Mouse (Mus musculus) limb, embryonic 13.5 days (tissue): ENCODE measurements around the gene Xlr3b. TPM values are rescaled to one million over a fixed set of nuclear protein-coding genes. Genes with fewer than 3 reads are reported as not detected.
"Not testable (repeated sequence)": the region's sequence is repeated elsewhere in the genome, so short reads cannot be mapped to it uniquely, and the experiment has no call there.

Experiments used
- ATAC-seq: fragments of 200-750 bp; cut with Nextera tagmentation; 2 replicates; pipeline ENCODE4 v1.8.0; 2017; ENCODE audit warnings: low read depth, moderate number of reproducible peaks, moderate TSS enrichment; ENCODE audit not compliant: low FRiP score
- H3K27ac ChIP-seq: fragments of 300-500 bp; sonication (generic); 2 replicates; pipeline ENCODE4 v1.5.1; 2015; ENCODE audit warnings: inconsistent platforms, mild to moderate bottlenecking, moderate library complexity
- H3K27me3 ChIP-seq: fragments of 300-500 bp; sonication (generic); 2 replicates; pipeline ENCODE4 v1.6.1; 2015; ENCODE audit warnings: mild to moderate bottlenecking, inconsistent platforms
- H3K36me3 ChIP-seq: fragments of 300-500 bp; sonication (generic); 2 replicates; pipeline ENCODE4 v1.6.1; 2015; ENCODE audit warnings: inconsistent platforms, mild to moderate bottlenecking, moderate library complexity
- H3K4me1 ChIP-seq: fragments of 300-500 bp; sonication (generic); 2 replicates; pipeline ENCODE4 v1.6.1; 2015; ENCODE audit warnings: inconsistent platforms
- H3K4me2 ChIP-seq: fragments of 300-500 bp; sonication (generic); replicated peaks from 2 replicates; pipeline ENCODE4 v1.6.1; 2015; ENCODE audit warnings: inconsistent platforms, mild to moderate bottlenecking, moderate library complexity
- H3K4me3 ChIP-seq: fragments of 300-500 bp; sonication (generic); 2 replicates; pipeline ENCODE4 v1.5.1; 2015; ENCODE audit warnings: moderate library complexity, mild to moderate bottlenecking, inconsistent platforms
- H3K9ac ChIP-seq: fragments of 300-500 bp; sonication (generic); 2 replicates; pipeline ENCODE4 v1.6.1; 2015; ENCODE audit warnings: mild to moderate bottlenecking, inconsistent platforms
- H3K9me3 ChIP-seq: fragments of 300-500 bp; sonication (generic); 2 replicates; pipeline ENCODE4 v1.6.1; 2016; ENCODE audit warnings: inconsistent platforms
- WGBS: fragments of 180-500 bp; shearing (Covaris S2); methylation state at CpG from one replicate; pipeline ENCODE4 v1.1.7; 2015; 5-methylcytosine and 5-hydroxymethylcytosine counted together
- polyA plus RNA-seq: library from polyadenylated mRNA; unstranded; fragments of >200 nt; fragmentation: Nextera tagmentation; extraction: Ambion mirVana; gene quantifications from 2 replicates; pipeline ENCODE4 v1.2.1, GENCODE M21; 2015

Xlr3b gene
- polyA plus RNA-seq = 14.1 and 18.5 TPM in 2 replicates

GRCm38 (mm10) chrX:73191934-73192333, at the start of gene Xlr3b:
TSS of gene Xlr3b (plus strand) at chrX:73192207.
- not testable (repeated sequence) for H3K4me3 ChIP-seq, H3K9ac ChIP-seq, H3K4me2 ChIP-seq, H3K27ac ChIP-seq, H3K27me3 ChIP-seq, H3K36me3 ChIP-seq, H3K9me3 ChIP-seq, H3K4me1 ChIP-seq
- ATAC-seq = 0 out of 2 replicates have a peak, but pooled peaks have one; percentile 54
- 83% methylated on average over 12 of the region's 12 CpGs for WGBS

DNA sequence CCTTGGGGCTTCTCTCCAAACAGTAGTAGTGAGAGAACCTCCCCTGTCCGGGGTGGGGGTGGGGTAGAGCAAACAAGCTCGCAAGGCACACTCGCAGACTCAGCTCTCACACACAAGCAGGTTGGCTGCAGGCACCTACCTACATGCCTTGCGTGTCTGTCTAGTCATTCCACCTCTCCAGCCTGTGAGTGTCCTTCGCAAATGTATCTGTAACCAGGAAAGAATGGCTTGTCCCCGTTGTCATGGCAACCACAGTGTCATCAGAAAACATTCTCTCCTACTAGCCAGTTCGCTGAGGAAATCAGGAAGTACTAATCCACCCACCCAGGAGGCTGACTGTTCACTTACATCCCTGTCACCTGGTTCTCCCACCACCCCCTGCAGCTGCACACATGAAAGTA, 48.8 kb upstream of the Xlr3b start:
- H3K9me3 ChIP-seq, ATAC-seq, H3K36me3 ChIP-seq, H3K4me1 ChIP-seq, H3K27ac ChIP-seq, H3K4me2 ChIP-seq, H3K9ac ChIP-seq, H3K4me3 ChIP-seq, H3K27me3 ChIP-seq: not testable (repeated sequence)
- WGBS = no CpG with 5 or more reads among the region's 7 CpGs

GRCm38 (mm10) chrX:73148496-73148895, 43.5 kb upstream of the Xlr3b start, which contains the start of gene Xlr5b:
TSS of gene Xlr5b (plus strand) at chrX:73148796.
- not testable (repeated sequence) for H3K27ac ChIP-seq, H3K4me3 ChIP-seq, H3K9me3 ChIP-seq, H3K4me2 ChIP-seq, H3K36me3 ChIP-seq, H3K27me3 ChIP-seq, H3K9ac ChIP-seq, H3K4me1 ChIP-seq, ATAC-seq
- WGBS = no CpG with 5 or more reads among the region's 20 CpGs

GRCm38 (mm10) chrX:73149350-73149749, 42.7 kb upstream of the Xlr3b start, which contains the start of gene DXBay18:
TSS of gene DXBay18 (minus strand) at chrX:73149450.
- not testable (repeated sequence) for H3K4me2 ChIP-seq, H3K9ac ChIP-seq, H3K4me1 ChIP-seq, H3K27me3 ChIP-seq, ATAC-seq, H3K36me3 ChIP-seq, H3K27ac ChIP-seq, H3K4me3 ChIP-seq, H3K9me3 ChIP-seq
- WGBS = no CpG with 5 or more reads among the region's 7 CpGs

DNA sequence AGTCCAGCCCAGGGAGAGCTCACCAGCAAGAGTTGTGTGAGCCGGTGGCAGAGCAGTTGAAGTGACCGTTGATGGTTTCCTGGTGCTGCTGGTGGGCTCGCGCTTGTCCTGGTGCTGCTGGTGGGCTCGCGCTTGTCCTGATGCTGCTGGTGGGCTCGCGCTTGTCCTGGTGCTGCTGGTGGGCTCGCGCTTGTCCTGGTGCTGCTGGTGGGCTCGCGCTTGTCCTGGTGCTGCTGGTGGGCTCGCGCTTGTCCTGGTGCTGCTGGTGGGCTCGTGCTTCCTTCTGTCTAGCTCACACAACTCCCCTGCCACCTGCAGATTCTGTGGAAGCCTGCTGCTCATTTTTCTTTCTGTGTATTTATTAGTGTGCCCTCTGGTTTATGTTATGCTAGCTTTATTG, 15.1 kb upstream of the Xlr3b start, which contains the start of gene Spin2d:
Gene Spin2d, minus strand, starts transcription at position 101 of the 400 bp plus-strand sequence.
- not testable (repeated sequence) for H3K9me3 ChIP-seq, H3K27ac ChIP-seq, H3K27me3 ChIP-seq, H3K4me2 ChIP-seq, H3K36me3 ChIP-seq, H3K4me1 ChIP-seq, H3K4me3 ChIP-seq, H3K9ac ChIP-seq, ATAC-seq
- WGBS = 74% methylated on average over 4 of the region's 15 CpGs

GRCm38 (mm10) chrX:73213819-73214564, 22.0 kb downstream of the Xlr3b start, which contains the start of gene Xlr4b:
TSS of gene Xlr4b (plus strand) at chrX:73214333.
- H3K9me3 ChIP-seq, H3K4me3 ChIP-seq, H3K4me1 ChIP-seq, H3K27me3 ChIP-seq, H3K4me2 ChIP-seq, H3K36me3 ChIP-seq, H3K27ac ChIP-seq, H3K9ac ChIP-seq, ATAC-seq: not testable (repeated sequence)
- WGBS = 72% methylated on average over 17 of the region's 19 CpGs

- WGBS = 47% methylated on average over 1 of the region's 1 CpGs
Measured at GRCm38 (mm10) chrX:73225365-73225764, 33.4 kb downstream of the Xlr3b start.

GRCm38 (mm10) chrX:73227914-73228605, 36.1 kb downstream of the Xlr3b start, which contains the start of gene F8a:
TSS of gene F8a (plus strand) at chrX:73228291.
- Histone ChIP-seq H3K4me2 (peak within 1 kb of the TSS; percentile 83), H3K27ac (peak within 1 kb of the TSS; percentile 67), H3K9ac (peak within 1 kb of the TSS; percentile 72), H3K9me3 (no peaks in the 10 kb centered on the region), H3K36me3 (no peaks in the 10 kb centered on the region), H3K27me3 (peaks cover 20% of the 10 kb centered on the region), H3K4me1 (peaks cover 3% of the 10 kb centered on the region; the same call in 1 of the 2 replicates), H3K4me3 (peak within 1 kb of the TSS; percentile 60)
- ATAC-seq = peak; percentile 96
- 23% methylated on average over 34 of the region's 39 CpGs for WGBS

More at GRCm38 (mm10) chrX:73225365-73225764, 33.4 kb downstream of the Xlr3b start:
- peaks cover 3% of the 10 kb centered on the region; the same call in 1 of the 2 replicates for H3K4me1 ChIP-seq
- no peak overlapping the region for H3K4me2 ChIP-seq
- no peak overlapping the region for H3K4me3 ChIP-seq
- no peak for ATAC-seq
- peaks cover 18% of the 10 kb centered on the region for H3K27me3 ChIP-seq
- H3K36me3 ChIP-seq = no peaks in the 10 kb centered on the region
- H3K9me3 ChIP-seq = no peaks in the 10 kb centered on the region
- no peak overlapping the region for H3K9ac ChIP-seq
- H3K27ac ChIP-seq = no peak overlapping the region

- H3K36me3 ChIP-seq = no peaks in the 10 kb centered on the region
- peak overlapping the region; percentile 83 for H3K4me2 ChIP-seq
- H3K27me3 ChIP-seq = peaks cover 20% of the 10 kb centered on the region
- H3K4me3 ChIP-seq = peak overlapping the region; percentile 60
- H3K4me1 ChIP-seq = peaks cover 3% of the 10 kb centered on the region; the same call in 1 of the 2 replicates
- WGBS = 16% methylated on average over 50 of the region's 51 CpGs
- H3K9ac ChIP-seq = peak overlapping the region; percentile 72
- no peaks in the 10 kb centered on the region for H3K9me3 ChIP-seq
- H3K27ac ChIP-seq = peak overlapping the region; percentile 67
- ATAC-seq = peak; percentile 65
Measured at GRCm38 (mm10) chrX:73228606-73229214, 36.7 kb downstream of the Xlr3b start.

DNA sequence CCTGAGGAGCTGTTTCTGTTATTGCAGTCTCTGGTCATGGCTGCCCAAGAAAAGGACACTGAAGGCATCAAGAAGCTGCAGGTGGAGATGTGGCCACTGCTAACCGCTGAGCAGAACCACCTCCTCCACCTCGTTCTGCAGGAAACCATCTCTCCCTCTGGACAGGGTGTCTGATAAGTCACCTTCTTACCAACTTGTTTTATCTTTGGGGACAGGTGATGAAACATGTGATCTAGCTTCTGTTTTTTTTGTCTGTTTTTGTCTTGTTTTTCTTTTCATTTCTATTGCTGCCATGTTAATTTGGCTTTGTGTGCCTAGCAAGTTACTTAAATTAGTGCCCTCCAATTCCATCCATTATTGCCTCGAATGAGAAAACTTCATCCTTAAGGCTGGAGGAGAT, 37.3 kb downstream of the Xlr3b start:
- Histone ChIP-seq H3K27ac (no peak overlapping the region), H3K4me3 (peak overlapping the region; percentile 60), H3K27me3 (peaks cover 20% of the 10 kb centered on the region), H3K36me3 (no peaks in the 10 kb centered on the region), H3K4me1 (peaks cover 3% of the 10 kb centered on the region; the same call in 1 of the 2 replicates), H3K9me3 (no peaks in the 10 kb centered on the region), H3K9ac (peak overlapping the region; percentile 72), H3K4me2 (peak overlapping the region; percentile 83)
- WGBS = 38% methylated on average over 3 of the region's 3 CpGs
- ATAC-seq = no peak

DNA sequence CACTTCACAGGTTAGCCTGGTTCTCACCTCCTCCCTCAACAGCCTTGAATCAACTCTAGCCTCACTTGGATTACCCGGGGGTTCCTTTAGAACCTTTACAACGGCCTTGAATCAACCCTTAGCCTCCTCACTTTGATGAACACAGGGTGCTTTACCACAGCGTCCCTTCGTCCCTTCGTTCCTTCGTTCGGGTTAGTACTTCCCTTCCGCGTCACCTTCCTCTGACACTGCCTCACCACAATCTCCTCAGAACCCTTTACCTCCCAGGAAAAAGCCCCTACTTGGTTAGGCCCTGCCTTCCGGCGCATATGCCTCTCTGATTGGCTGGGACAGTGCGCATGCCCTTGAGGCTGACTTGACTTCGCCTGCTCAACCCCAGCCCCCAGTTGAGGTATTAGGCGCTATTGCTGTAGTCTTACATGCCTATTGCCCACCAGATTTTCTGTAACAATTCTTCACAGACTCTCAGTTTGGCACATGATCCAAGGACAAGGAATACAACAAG, 50.9 kb downstream of the Xlr3b start, which contains the start of gene Xlr4c:
Gene Xlr4c, minus strand, starts transcription at position 310 of the 505 bp plus-strand sequence.
- not testable (repeated sequence) for H3K36me3 ChIP-seq, H3K9ac ChIP-seq, H3K4me3 ChIP-seq, H3K9me3 ChIP-seq, H3K4me2 ChIP-seq, H3K27ac ChIP-seq, H3K27me3 ChIP-seq, ATAC-seq, H3K4me1 ChIP-seq
- 88% methylated on average over 14 of the region's 14 CpGs for WGBS
